Mouse (Mus musculus) heart, embryonic 16.5 days (tissue): ENCODE data around the gene 1810013L24Rik. TPM values are rescaled to one million over a fixed set of nuclear protein-coding genes. Genes with fewer than 3 reads are reported as not detected.
A peak's percentile ranks its signal among the peaks of the same experiment; 100 is the strongest.

Experiments
- ATAC-seq: fragments of 200-750 bp; cut with Nextera tagmentation; replicated peaks from 2 replicates; pipeline ENCODE4 v1.8.0; 2017; ENCODE audit warnings: moderate number of reproducible peaks; ENCODE audit not compliant: insufficient read depth, low FRiP score; ENCODE audit errors: extremely low read depth
- H3K27ac ChIP-seq: fragments of 300-500 bp; sonication (generic); 2 replicates; pipeline ENCODE4 v1.5.1; 2014; ENCODE audit warnings: mild to moderate bottlenecking, low read length, control low read depth, moderate library complexity
- H3K27me3 ChIP-seq: fragments of 300-500 bp; sonication (generic); 2 replicates; pipeline ENCODE4 v1.6.1; 2014; ENCODE audit warnings: low read length, mixed read lengths; ENCODE audit not compliant: control insufficient read depth, insufficient read depth
- H3K36me3 ChIP-seq: fragments of 300-500 bp; sonication (generic); 2 replicates; pipeline ENCODE4 v1.6.1; 2014; ENCODE audit not compliant: control insufficient read depth, insufficient read depth
- H3K4me1 ChIP-seq: fragments of 300-500 bp; sonication (generic); 2 replicates; pipeline ENCODE4 v1.6.1; 2014; ENCODE audit warnings: low read length, mixed read lengths; ENCODE audit not compliant: control insufficient read depth, insufficient read depth
- H3K4me2 ChIP-seq: fragments of 300-500 bp; sonication (generic); 2 replicates; pipeline ENCODE4 v1.6.1; 2014; ENCODE audit warnings: low read depth, mild to moderate bottlenecking, control low read depth, low read length
- H3K4me3 ChIP-seq: fragments of 300-500 bp; sonication (generic); 2 replicates; pipeline ENCODE4 v1.5.1; 2014; ENCODE audit warnings: mild to moderate bottlenecking, control low read depth, low read length
- H3K9ac ChIP-seq: fragments of 300-500 bp; sonication (generic); 2 replicates; pipeline ENCODE4 v1.6.1; 2014; ENCODE audit warnings: low read length, control low read depth
- H3K9me3 ChIP-seq: fragments of 300-500 bp; sonication (generic); replicated peaks from 2 replicates; pipeline ENCODE4 v1.6.1; 2016; ENCODE audit warnings: low read length; ENCODE audit not compliant: control insufficient read depth
- WGBS: fragments of 180-500 bp; shearing (Covaris S2); extraction: QIAGEN DNeasy Blood & Tissue Kit; methylation state at CpG from one replicate; pipeline ENCODE4 v1.1.7; 2014; 5-methylcytosine and 5-hydroxymethylcytosine counted together
- polyA plus RNA-seq: library from polyadenylated mRNA; unstranded; fragments of >200 nt; fragmentation: Nextera tagmentation; extraction: Ambion mirVana; gene quantifications from 2 replicates; pipeline ENCODE4 v1.2.1, GENCODE M21; 2015

Gene 1810013L24Rik
- 16.1 and 17.8 TPM in 2 replicates for polyA plus RNA-seq

DNA sequence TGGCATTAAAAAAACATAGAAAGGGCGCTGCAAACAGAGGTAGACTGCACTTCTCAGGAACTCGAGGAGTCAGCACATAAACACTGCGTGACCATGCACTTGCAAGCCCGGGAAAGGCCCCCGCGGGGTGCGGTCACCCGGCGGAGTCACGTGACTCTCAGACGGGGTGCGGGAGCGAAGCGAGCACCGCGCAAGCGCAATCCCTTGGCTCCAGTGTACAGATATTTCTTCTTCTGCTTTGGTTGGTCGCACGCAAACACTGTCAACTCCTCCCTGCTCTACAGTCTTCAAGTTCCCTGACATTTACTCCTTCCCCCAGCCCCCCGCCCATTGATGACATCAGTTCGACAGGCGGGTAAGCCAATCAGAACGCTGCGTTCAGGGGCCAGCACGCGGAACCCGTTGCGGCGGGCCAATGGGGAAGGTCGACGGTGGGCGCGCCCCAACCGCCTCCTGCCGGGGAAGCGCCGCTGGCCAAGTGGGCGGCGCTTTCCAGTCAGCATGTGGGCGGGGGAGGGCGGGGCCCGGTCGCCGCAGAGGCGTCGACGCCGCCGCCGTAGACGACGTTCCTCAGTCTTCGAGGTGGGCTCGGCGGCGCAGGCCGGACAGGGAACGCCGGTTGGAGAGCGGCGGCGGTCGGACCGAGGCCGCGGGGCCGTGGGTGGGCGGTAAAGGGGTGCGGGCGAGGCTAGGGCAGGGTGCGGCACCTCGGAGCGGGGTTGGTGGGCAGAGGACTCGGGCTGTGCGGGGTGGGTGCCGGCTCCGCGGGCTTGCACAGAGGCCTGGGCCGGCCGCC lies at the start of gene 1810013L24Rik:
1810013L24Rik (plus strand) TSS at position 537 of the 796 bp plus-strand sequence.
- Histone ChIP-seq H3K4me1 (peaks cover 25% of the 10 kb centered on the region), H3K4me3 (peak within 1 kb of the TSS; percentile 89), H3K9ac (peak within 1 kb of the TSS; percentile 99), H3K4me2 (peak within 1 kb of the TSS; percentile 83), H3K27ac (peak within 1 kb of the TSS; percentile 96), H3K36me3 (peaks cover 5% of the 10 kb centered on the region; the same call in 1 of the 2 replicates), H3K9me3 (no peaks in the 10 kb centered on the region), H3K27me3 (no peaks in the 10 kb centered on the region)
- ATAC-seq: peak; percentile 94
- under 1% methylated on average over 80 of the region's 80 CpGs for WGBS

DNA sequence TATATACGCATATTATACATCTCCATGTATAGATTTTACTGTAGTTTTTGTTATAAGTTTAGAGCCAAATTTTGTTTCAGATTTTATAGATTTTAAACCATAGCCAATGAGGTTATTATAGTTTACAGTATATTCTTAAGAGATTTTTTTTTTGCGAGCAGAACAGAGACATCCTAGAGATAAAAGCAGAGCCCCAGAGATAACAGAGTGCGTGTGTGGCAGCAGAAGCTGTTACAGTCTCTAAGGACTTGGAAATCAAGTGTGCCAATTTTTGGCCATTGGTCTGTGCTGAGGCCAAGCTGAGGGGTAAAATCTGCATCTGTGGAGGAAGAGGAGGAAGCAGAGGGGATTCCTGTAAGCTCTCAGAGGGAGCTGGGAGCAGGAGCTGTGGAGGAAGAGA lies 49.7 kb upstream of the 1810013L24Rik start:
- no peak overlapping the region for H3K4me3 ChIP-seq
- no peaks in the 10 kb centered on the region for H3K27me3 ChIP-seq
- ATAC-seq: no peak
- H3K36me3 ChIP-seq: no peaks in the 10 kb centered on the region
- H3K4me1 ChIP-seq: no peaks in the 10 kb centered on the region
- H3K27ac ChIP-seq: no peak overlapping the region
- WGBS: 55% methylated on average over 3 of the region's 3 CpGs
- no peaks in the 10 kb centered on the region for H3K9me3 ChIP-seq
- no peak overlapping the region for H3K9ac ChIP-seq
- H3K4me2 ChIP-seq: no peak overlapping the region

DNA sequence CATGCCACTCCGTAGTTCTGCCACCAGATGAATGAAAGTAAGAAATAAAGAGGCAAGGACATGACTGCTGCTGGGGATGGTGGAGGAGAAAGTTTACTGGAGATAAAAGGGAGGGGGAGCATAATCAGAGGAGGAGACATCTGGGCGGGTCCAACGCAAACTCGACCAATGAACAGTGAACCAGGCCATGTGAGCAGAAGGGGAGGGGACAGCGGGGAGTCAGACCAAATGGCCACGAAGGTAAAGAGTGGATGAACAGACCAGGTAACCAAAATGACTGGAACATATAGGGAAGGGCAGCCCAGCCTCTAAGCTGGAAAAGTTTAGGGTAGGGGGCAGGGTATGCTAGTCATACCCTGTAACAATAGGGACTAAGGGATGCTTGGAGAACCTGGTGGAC lies 48.7 kb upstream of the 1810013L24Rik start:
- no peaks in the 10 kb centered on the region for H3K4me1 ChIP-seq
- H3K9me3 ChIP-seq: no peaks in the 10 kb centered on the region
- WGBS: 59% methylated on average over 6 of the region's 6 CpGs
- no peak overlapping the region for H3K27ac ChIP-seq
- no peaks in the 10 kb centered on the region for H3K27me3 ChIP-seq
- H3K4me2 ChIP-seq: no peak overlapping the region
- H3K36me3 ChIP-seq: no peaks in the 10 kb centered on the region
- no peak overlapping the region for H3K4me3 ChIP-seq
- no peak overlapping the region for H3K9ac ChIP-seq
- ATAC-seq: no peak

DNA sequence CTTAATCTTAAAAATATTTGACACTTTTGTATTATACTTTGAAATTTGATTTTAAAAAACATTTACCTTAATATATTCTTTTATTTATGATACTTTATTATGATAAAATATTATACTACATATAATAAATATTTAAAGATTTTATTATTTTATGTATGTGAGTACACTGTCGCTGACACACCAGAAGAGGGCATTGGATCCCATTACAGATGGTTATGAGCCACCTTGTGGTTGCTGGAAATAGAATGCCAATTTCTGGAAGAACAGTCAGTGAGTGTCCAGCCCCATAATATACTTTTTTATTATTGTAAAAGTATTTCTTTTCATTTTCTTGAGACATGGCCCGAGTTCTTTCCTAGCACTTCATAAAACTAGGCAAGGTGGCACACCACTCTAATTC lies 48.2 kb upstream of the 1810013L24Rik start:
- Histone ChIP-seq H3K4me2 (no peak overlapping the region), H3K9ac (no peak overlapping the region), H3K36me3 (no peaks in the 10 kb centered on the region), H3K4me1 (no peaks in the 10 kb centered on the region), H3K27ac (no peak overlapping the region), H3K4me3 (no peak overlapping the region), H3K9me3 (no peaks in the 10 kb centered on the region), H3K27me3 (no peaks in the 10 kb centered on the region)
- 87% methylated on average over 2 of the region's 2 CpGs for WGBS
- no peak for ATAC-seq

DNA sequence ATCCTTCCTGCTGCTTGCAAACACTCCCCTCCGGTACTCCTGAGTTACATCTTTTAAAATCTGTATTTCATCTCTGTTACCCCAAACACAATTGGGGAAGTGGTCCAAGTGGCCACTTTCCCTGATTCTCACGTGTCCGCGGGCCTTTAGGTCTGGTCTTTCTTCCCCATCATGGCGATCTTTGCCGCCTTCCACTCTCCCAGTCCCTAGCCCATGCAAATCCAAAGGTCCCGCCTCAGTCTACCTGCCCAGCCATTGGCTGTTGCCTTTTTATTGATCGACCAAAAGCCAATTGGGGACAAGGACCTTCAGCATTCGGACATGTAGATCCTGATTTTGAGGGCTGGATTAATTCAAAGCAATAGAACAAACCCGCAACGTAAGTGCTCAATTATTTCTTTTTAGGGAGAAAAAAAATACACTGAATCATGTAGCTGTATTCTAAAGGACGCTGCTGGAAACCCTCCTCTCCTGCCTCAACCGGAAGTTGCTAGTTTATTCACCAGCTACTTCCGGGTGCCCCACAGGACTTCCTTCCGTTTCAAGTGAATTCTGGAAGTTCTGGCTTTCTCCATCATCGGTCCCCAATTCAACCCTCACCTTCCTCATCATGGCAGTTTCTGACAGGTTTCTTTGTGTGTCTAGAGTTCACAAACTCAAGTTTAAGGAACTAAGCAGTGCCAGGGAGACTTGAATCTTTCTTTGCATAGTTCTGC lies 46.5 kb upstream of the 1810013L24Rik start:
- Histone ChIP-seq H3K9ac (no peak overlapping the region), H3K36me3 (no peaks in the 10 kb centered on the region), H3K27ac (no peak overlapping the region), H3K4me1 (no peaks in the 10 kb centered on the region), H3K9me3 (no peaks in the 10 kb centered on the region), H3K4me3 (no peak overlapping the region), H3K4me2 (no peak overlapping the region), H3K27me3 (no peaks in the 10 kb centered on the region)
- ATAC-seq: no peak
- 74% methylated on average over 16 of the region's 16 CpGs for WGBS

- Histone ChIP-seq H3K9ac (no peak overlapping the region), H3K9me3 (no peaks in the 10 kb centered on the region), H3K4me3 (no peak overlapping the region), H3K4me1 (no peaks in the 10 kb centered on the region), H3K27ac (no peak overlapping the region), H3K27me3 (no peaks in the 10 kb centered on the region), H3K36me3 (no peaks in the 10 kb centered on the region), H3K4me2 (no peak overlapping the region)
- 47% methylated on average over 3 of the region's 3 CpGs for WGBS
- no peak for ATAC-seq
These were observed 45.1 kb upstream of the 1810013L24Rik start for GRCm38 (mm10) chr16:8784753-8785152.

- Histone ChIP-seq H3K27ac (no peak overlapping the region), H3K9me3 (no peaks in the 10 kb centered on the region), H3K9ac (no peak overlapping the region), H3K27me3 (no peaks in the 10 kb centered on the region), H3K4me3 (no peak overlapping the region), H3K4me2 (no peak overlapping the region), H3K4me1 (no peaks in the 10 kb centered on the region), H3K36me3 (no peaks in the 10 kb centered on the region)
- WGBS: 73% methylated on average over 4 of the region's 4 CpGs
- no peak for ATAC-seq
These were observed 39.0 kb upstream of the 1810013L24Rik start for GRCm38 (mm10) chr16:8790886-8791285.

DNA sequence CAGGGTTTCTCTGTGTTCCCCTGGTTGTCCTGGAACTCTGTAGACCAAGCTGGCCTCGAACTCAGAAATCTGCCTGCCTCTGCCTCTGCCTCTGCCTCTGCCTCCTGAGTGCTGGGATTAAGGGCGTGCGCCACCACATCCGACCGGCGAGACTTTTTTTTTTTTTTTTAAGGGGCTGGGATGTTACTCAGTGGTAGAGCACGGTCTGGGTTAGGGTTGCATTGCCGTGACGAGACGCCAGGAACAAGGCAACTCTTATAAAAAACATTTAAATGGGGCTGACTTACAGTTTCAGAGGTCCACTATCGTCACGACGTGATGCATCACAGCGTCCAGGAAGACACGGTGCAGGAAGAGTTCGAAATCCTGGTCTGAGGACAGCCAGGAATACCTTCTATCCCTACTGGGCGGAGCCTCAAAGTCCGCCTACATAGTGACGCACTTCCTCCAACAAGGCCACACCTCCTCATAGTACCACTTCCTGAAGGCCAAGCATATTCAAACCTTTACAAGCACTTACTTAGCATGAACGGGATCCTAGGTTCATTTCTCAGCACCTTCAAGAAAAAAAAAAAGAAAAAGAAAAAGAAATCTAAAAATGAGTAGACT lies 37.8 kb upstream of the 1810013L24Rik start, which contains the start of gene Usp7:
Usp7 (minus strand) TSS at position 360 of the 609 bp plus-strand sequence.
- no peak within 1 kb of the TSS for H3K4me3 ChIP-seq
- H3K4me2 ChIP-seq: no peak within 1 kb of the TSS
- H3K4me1 ChIP-seq: no peaks in the 10 kb centered on the region
- H3K27me3 ChIP-seq: no peaks in the 10 kb centered on the region
- WGBS: 88% methylated on average over 20 of the region's 20 CpGs
- no peak within 1 kb of the TSS for H3K9ac ChIP-seq
- no peaks in the 10 kb centered on the region for H3K9me3 ChIP-seq
- no peak for ATAC-seq
- no peak within 1 kb of the TSS for H3K27ac ChIP-seq
- H3K36me3 ChIP-seq: no peaks in the 10 kb centered on the region

- ATAC-seq: no peak
- 10% methylated on average over 3 of the region's 3 CpGs for WGBS
These were observed 34.9 kb upstream of the 1810013L24Rik start for GRCm38 (mm10) chr16:8794952-8795351.

More at GRCm38 (mm10) chr16:8794952-8795351, 34.9 kb upstream of the 1810013L24Rik start:
- Histone ChIP-seq H3K9ac (no peak overlapping the region), H3K4me3 (no peak overlapping the region), H3K9me3 (peaks cover under 1% of the 10 kb centered on the region), H3K4me2 (no peak overlapping the region), H3K27ac (no peak overlapping the region), H3K27me3 (no peaks in the 10 kb centered on the region), H3K4me1 (no peaks in the 10 kb centered on the region), H3K36me3 (no peaks in the 10 kb centered on the region)
